Mouse (Mus musculus): ENCODE results near the gene Bptf. TPM values are rescaled to one million over a fixed set of nuclear protein-coding genes. Genes with fewer than 3 reads are reported as not detected.
A peak's percentile ranks its signal among the peaks of the same experiment; 100 is the strongest.
"Not testable (repeated sequence)": the region's sequence is repeated elsewhere in the genome, so short reads cannot be mapped to it uniquely, and the experiment has no call there.

The Bptf gene
- polyA plus RNA-seq, 1 experiment from 2014 or later, result 26.6 TPM

GRCm38 (mm10) chr11:107137593-107137992 is 5.7 kb upstream of the Bptf start:
- 98% methylated on average over 6 of the region's 6 CpGs for WGBS
- H3K27ac ChIP-seq (replicated peaks), result no peak overlapping the region
- H3K27me3 ChIP-seq (replicated peaks), result no peaks in the 10 kb centered on the region
- peaks cover 1% of the 10 kb centered on the region for H3K4me1 ChIP-seq
- no peak overlapping the region for H3K9ac ChIP-seq (replicated peaks)
- H3K9me3 ChIP-seq (replicated peaks), result no peaks in the 10 kb centered on the region
- no peak overlapping the region for H3K4me3 ChIP-seq (replicated peaks)
- no peaks in the 10 kb centered on the region for H3K36me3 ChIP-seq
- no peak for ATAC-seq (ENCODE audit: low FRiP score)
- no peak overlapping the region for H3K4me2 ChIP-seq

- H3K9ac ChIP-seq (replicated peaks); ATAC-seq (ENCODE audit: low FRiP score); H3K9me3 ChIP-seq (replicated peaks); H3K27ac ChIP-seq (replicated peaks); H3K4me1 ChIP-seq; H3K36me3 ChIP-seq; H3K4me3 ChIP-seq (replicated peaks); H3K27me3 ChIP-seq (replicated peaks); H3K4me2 ChIP-seq: not testable (repeated sequence)
- 95% methylated on average over 10 of the region's 10 CpGs for WGBS
Measured at GRCm38 (mm10) chr11:107136458-107136857, 4.5 kb upstream of the Bptf start.

GRCm38 (mm10) chr11:107135741-107136140 is 3.8 kb upstream of the Bptf start:
- no peaks in the 10 kb centered on the region for H3K36me3 ChIP-seq
- no peak overlapping the region for H3K4me2 ChIP-seq
- H3K4me3 ChIP-seq (replicated peaks), result no peak overlapping the region
- WGBS, result 55% methylated on average over 3 of the region's 3 CpGs
- H3K9ac ChIP-seq (replicated peaks), result no peak overlapping the region
- H3K27ac ChIP-seq (replicated peaks), result no peak overlapping the region
- no peaks in the 10 kb centered on the region for H3K27me3 ChIP-seq (replicated peaks)
- ATAC-seq (ENCODE audit: low FRiP score), result no peak
- H3K9me3 ChIP-seq (replicated peaks), result no peaks in the 10 kb centered on the region
- peaks cover 6% of the 10 kb centered on the region for H3K4me1 ChIP-seq

GRCm38 (mm10) chr11:107132426-107132825 is 499 bp upstream of the Bptf start:
- peak; percentile 53 for ATAC-seq (ENCODE audit: low FRiP score)
- H3K9ac ChIP-seq (replicated peaks), result peak overlapping the region; percentile 96; the same call in 1 of the 2 replicates
- no peaks in the 10 kb centered on the region for H3K9me3 ChIP-seq (replicated peaks)
- H3K4me2 ChIP-seq, result peak overlapping the region; percentile 93
- peaks cover 30% of the 10 kb centered on the region for H3K4me1 ChIP-seq
- peak overlapping the region; percentile 90 for H3K27ac ChIP-seq (replicated peaks)
- WGBS, result 1% methylated on average over 16 of the region's 16 CpGs
- peak overlapping the region; percentile 85 for H3K4me3 ChIP-seq (replicated peaks)
- H3K36me3 ChIP-seq, result no peaks in the 10 kb centered on the region
- H3K27me3 ChIP-seq (replicated peaks), result no peaks in the 10 kb centered on the region

- peak overlapping the region; percentile 85 for H3K4me3 ChIP-seq (replicated peaks)
- H3K4me2 ChIP-seq, result peak overlapping the region; percentile 82
- H3K4me1 ChIP-seq, result peaks cover 36% of the 10 kb centered on the region
- no peaks in the 10 kb centered on the region for H3K27me3 ChIP-seq (replicated peaks)
- H3K36me3 ChIP-seq, result no peaks in the 10 kb centered on the region
- no peaks in the 10 kb centered on the region for H3K9me3 ChIP-seq (replicated peaks)
- H3K27ac ChIP-seq (replicated peaks), result peak overlapping the region; percentile 90
- ATAC-seq (ENCODE audit: low FRiP score), result peak; percentile 71
- peak overlapping the region; percentile 96 for H3K9ac ChIP-seq (replicated peaks)
- WGBS, result under 1% methylated on average over 56 of the region's 65 CpGs
Measured at GRCm38 (mm10) chr11:107130879-107131748, 813 bp downstream of the Bptf start.

- peak overlapping the region; percentile 90; the same call in 1 of the 2 replicates for H3K27ac ChIP-seq (replicated peaks)
- H3K4me2 ChIP-seq, result peak overlapping the region; percentile 82
Measured at GRCm38 (mm10) chr11:107130221-107130788, 1.6 kb downstream of the Bptf start.

GRCm38 (mm10) chr11:107129641-107130040 is 2.3 kb downstream of the Bptf start:
- Histone ChIP-seq H3K9ac (replicated peaks) (peak overlapping the region; percentile 4; the same call in 1 of the 2 replicates), H3K9me3 (replicated peaks) (no peaks in the 10 kb centered on the region), H3K27me3 (replicated peaks) (no peaks in the 10 kb centered on the region), H3K36me3 (no peaks in the 10 kb centered on the region), H3K4me1 (peaks cover 43% of the 10 kb centered on the region), H3K27ac (replicated peaks) (no peak overlapping the region), H3K4me3 (replicated peaks) (peak overlapping the region; percentile 85), H3K4me2 (peak overlapping the region; percentile 82)
- ATAC-seq (ENCODE audit: low FRiP score), result no peak
- 18% methylated on average over 2 of the region's 2 CpGs for WGBS

More at GRCm38 (mm10) chr11:107130221-107130788, 1.6 kb downstream of the Bptf start:
- peak overlapping the region; percentile 85 for H3K4me3 ChIP-seq (replicated peaks)
- ATAC-seq (ENCODE audit: low FRiP score), result no peak
- no peaks in the 10 kb centered on the region for H3K9me3 ChIP-seq (replicated peaks)
- no peaks in the 10 kb centered on the region for H3K27me3 ChIP-seq (replicated peaks)
- H3K9ac ChIP-seq (replicated peaks), result peak overlapping the region; percentile 96
- H3K4me1 ChIP-seq, result peaks cover 38% of the 10 kb centered on the region
- WGBS, result 2% methylated on average over 18 of the region's 18 CpGs
- no peaks in the 10 kb centered on the region for H3K36me3 ChIP-seq

GRCm38 (mm10) chr11:107126716-107127115 is 5.2 kb downstream of the Bptf start:
- peaks cover 49% of the 10 kb centered on the region for H3K4me1 ChIP-seq
- H3K27ac ChIP-seq (replicated peaks); ATAC-seq (ENCODE audit: low FRiP score): not testable (repeated sequence)

GRCm38 (mm10) chr11:107125011-107125410 is 6.9 kb downstream of the Bptf start:
- no peaks in the 10 kb centered on the region for H3K9me3 ChIP-seq (replicated peaks)
- no peaks in the 10 kb centered on the region for H3K27me3 ChIP-seq (replicated peaks)
- H3K4me3 ChIP-seq (replicated peaks), result no peak overlapping the region
- ATAC-seq (ENCODE audit: low FRiP score), result no peak
- peaks cover 45% of the 10 kb centered on the region for H3K4me1 ChIP-seq
- 87% methylated on average over 4 of the region's 4 CpGs for WGBS
- H3K4me2 ChIP-seq, result no peak overlapping the region
- H3K36me3 ChIP-seq, result no peaks in the 10 kb centered on the region
- no peak overlapping the region for H3K9ac ChIP-seq (replicated peaks)
- no peak overlapping the region for H3K27ac ChIP-seq (replicated peaks)

More at GRCm38 (mm10) chr11:107126716-107127115, 5.2 kb downstream of the Bptf start:
- H3K27me3 ChIP-seq (replicated peaks); H3K9me3 ChIP-seq (replicated peaks); H3K4me2 ChIP-seq; H3K4me3 ChIP-seq (replicated peaks); H3K9ac ChIP-seq (replicated peaks); H3K36me3 ChIP-seq: not testable (repeated sequence)
- 100% methylated on average over 2 of the region's 2 CpGs for WGBS

- 0 out of 2 replicates have a peak overlapping the region, but pooled peaks have one; percentile 4 for H3K27ac ChIP-seq (replicated peaks)
- H3K4me1 ChIP-seq, result peaks cover 38% of the 10 kb centered on the region
- H3K4me2 ChIP-seq, result no peak overlapping the region
- ATAC-seq (ENCODE audit: low FRiP score), result peak; percentile 33; the same call in 1 of the 2 replicates
- no peak overlapping the region for H3K4me3 ChIP-seq (replicated peaks)
- 23% methylated on average over 7 of the region's 7 CpGs for WGBS
- no peaks in the 10 kb centered on the region for H3K9me3 ChIP-seq (replicated peaks)
- H3K36me3 ChIP-seq, result no peaks in the 10 kb centered on the region
- no peaks in the 10 kb centered on the region for H3K27me3 ChIP-seq (replicated peaks)
- no peak overlapping the region for H3K9ac ChIP-seq (replicated peaks)
Measured at GRCm38 (mm10) chr11:107124327-107124731, 7.6 kb downstream of the Bptf start.

GRCm38 (mm10) chr11:107117789-107118188 is 14.1 kb downstream of the Bptf start:
- Histone ChIP-seq H3K4me2 (no peak overlapping the region), H3K36me3 (no peaks in the 10 kb centered on the region), H3K4me3 (replicated peaks) (no peak overlapping the region), H3K9ac (replicated peaks) (no peak overlapping the region), H3K27ac (replicated peaks) (no peak overlapping the region), H3K4me1 (peaks cover 27% of the 10 kb centered on the region), H3K9me3 (replicated peaks) (no peaks in the 10 kb centered on the region), H3K27me3 (replicated peaks) (no peaks in the 10 kb centered on the region)
- WGBS, result 75% methylated on average over 12 of the region's 12 CpGs
- ATAC-seq (ENCODE audit: low FRiP score), result no peak
